Mouse (Mus musculus): Measurements from ENCODE around the gene Stap1.

The Stap1 gene

GRCm38 (mm10) chr5:86128749-86129148 lies 57.2 kb downstream of the Stap1 start:
- no peak for DNase-seq (ENCODE audit: low read depth, low spot score)

DNA sequence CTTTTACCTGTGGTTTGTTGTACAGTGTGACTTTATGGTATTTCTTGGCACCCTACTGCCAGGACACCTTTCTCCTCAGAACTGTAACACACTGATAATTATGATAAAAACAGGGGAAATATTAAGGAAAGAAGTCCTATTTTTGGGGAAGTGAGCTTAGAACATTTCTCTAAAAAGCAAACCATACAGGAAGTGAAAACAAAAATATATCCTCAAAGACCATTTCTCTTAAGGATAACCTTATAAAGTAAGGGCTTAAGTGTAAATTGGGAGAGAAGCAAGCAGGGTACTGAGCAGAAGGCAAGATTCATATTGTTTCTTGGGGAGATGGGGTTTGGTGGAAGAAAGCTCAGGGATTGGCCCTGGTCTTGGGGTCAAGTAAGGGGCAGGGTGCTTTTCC lies 58.3 kb downstream of the Stap1 start:
- no peak for DNase-seq (ENCODE audit: low read depth, low spot score)
